Mouse (Mus musculus) ES-CJ7 (cell line): ENCODE results near the gene Frem3.

Experiments used
- DNase-seq: peaks from one replicate; pipeline ENCODE4 v3.0.0; 2011; ENCODE audit warnings: low read depth, low spot score

Gene Frem3

GRCm38 (mm10) chr8:80610549-80611440, at the start of gene Frem3:
Gene Frem3, plus strand, starts transcription at chr8:80611080.
- DNase-seq: peak; percentile 24

- DNase-seq: peak; percentile 47
These were observed 46.6 kb upstream of the Frem3 start for GRCm38 (mm10) chr8:80564205-80564839.

DNA sequence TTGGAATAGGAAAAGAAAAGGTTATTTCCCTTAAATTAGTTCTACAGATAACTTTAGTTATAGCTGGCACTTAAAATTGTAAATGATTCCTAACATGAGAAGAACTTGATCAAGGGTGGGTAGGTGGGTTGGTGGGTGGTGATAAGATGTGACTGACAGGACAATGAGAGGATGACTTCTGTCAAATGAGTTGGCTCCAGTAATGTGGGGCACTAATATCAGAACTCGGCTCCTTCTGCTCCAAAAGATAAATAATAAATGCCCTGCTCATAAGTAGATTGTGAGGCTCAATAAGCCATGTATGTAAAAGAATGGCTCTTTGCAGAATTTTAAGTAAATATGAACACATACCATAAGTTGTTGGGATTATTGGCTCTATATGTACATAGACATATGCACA, 43.4 kb upstream of the Frem3 start:
- no peak for DNase-seq

DNA sequence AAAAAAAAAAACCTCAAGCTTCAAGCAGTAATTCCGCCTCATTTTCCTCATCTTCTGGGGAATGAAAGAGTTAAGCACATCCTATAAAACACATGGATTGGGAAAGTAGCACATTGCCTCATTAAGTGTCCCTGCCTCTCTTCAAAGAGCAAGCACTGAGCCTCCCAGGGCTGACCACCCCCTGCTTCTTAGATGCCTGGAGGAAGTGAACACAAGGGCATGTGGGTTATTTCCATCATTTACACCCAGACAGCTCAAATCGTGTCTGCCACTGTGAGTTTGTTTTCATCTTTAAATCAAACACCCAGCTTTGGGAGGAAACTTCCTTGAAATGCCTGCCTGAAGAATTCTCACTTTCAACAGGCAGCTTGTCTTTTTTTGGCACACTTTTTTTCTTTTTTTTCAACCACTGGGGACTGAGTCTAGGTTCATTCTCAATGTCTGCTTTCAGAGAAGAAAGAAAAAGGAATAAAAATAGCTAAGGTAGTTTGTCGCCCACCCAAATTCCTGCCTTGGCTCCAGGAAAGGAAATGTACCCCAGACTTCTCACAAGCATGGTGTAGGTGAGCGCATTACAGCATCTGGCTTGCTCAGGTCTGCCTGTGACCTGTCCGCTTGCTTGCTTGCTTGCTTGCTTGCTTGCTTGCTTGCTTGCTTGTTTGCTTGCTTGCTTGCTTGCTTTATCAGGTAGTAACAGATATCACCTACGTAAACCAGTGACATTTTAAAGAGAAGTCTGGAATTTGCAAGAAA, 42.5 kb upstream of the Frem3 start:
- DNase-seq: no peak

DNA sequence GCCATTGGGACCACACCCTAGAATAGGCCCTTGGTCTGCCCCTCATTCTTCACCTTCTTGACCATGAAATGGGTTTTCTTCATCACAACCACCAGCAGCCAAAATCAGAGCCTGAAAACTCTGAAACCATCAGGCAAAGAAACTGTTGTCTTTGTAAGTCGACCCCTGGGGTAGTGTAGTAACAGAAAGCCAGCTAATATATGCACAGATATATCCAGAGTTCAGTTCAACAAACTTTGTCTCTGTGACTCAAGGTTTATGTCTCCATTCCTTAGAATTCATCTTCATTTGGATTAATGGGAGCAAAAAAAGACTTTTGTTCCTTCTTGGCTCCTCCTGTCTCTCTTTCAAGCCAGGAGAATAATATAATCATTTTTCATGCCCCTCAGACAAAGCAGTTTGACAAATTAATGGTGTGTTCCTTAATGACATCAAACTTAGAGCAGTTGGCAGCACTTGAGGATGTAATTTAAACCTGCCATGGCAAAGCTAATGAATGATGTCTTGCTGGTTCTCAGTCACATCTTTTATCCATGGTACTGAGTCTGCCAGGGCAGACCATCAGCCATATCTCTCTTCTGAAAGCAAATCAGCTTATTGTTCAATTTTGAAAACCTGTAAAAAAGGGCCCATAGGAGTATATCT, 38.3 kb upstream of the Frem3 start:
- no peak for DNase-seq

DNA sequence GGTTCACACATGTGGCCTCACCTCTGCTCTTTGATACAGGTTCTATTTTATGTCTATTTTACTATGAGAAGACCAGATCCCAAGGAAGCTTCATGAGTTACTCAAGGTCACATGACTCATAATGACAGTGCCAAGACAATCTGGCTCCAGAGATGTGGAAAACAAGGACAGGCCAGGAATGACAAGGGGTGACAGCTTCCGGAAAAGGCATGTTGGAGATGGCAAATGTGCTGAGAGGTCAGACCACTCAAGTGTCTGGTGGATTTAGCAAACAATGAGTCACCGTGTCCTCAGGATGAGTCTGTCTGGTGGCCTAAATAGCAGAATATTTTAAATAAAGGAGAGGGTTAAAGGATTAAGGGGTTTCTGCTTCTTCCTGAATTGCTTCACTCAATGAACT, 33.8 kb upstream of the Frem3 start:
- DNase-seq: no peak

- no peak for DNase-seq
These were observed 31.8 kb upstream of the Frem3 start for GRCm38 (mm10) chr8:80579038-80579437.

GRCm38 (mm10) chr8:80592626-80593025, 18.3 kb upstream of the Frem3 start:
- no peak for DNase-seq

GRCm38 (mm10) chr8:80600600-80601170, 10.2 kb upstream of the Frem3 start:
- DNase-seq: no peak

GRCm38 (mm10) chr8:80601886-80602285, 9.0 kb upstream of the Frem3 start:
- no peak for DNase-seq

GRCm38 (mm10) chr8:80607082-80607481, 3.8 kb upstream of the Frem3 start:
- no peak for DNase-seq

GRCm38 (mm10) chr8:80611441-80611751, 516 bp downstream of the Frem3 start:
- peak; percentile 38 for DNase-seq

- DNase-seq: no peak
These were observed 8.9 kb downstream of the Frem3 start for GRCm38 (mm10) chr8:80619787-80620186.

DNA sequence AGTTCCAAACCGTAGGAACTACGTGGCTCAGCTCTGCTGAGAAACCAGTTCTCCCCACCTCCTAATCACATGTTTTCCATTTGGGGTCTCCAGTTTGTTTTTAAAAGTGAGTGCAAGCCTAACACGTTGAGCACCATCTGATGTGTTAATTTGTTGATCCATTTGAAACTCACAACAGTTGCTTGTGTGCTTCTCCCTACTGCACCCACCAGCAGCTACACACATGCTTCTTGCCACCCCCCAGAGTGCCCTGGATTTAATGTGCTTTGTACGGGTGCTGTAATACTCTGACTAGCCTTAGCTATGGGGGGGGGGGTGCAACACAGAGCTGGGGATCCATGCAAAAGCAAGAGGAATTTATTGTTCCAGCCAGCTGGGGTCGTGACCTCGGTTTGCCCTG, 36.5 kb downstream of the Frem3 start:
- no peak for DNase-seq

- no peak for DNase-seq
These were observed 46.8 kb downstream of the Frem3 start for GRCm38 (mm10) chr8:80657639-80658038.

GRCm38 (mm10) chr8:80661055-80661454, 50.2 kb downstream of the Frem3 start:
- DNase-seq: no peak

DNA sequence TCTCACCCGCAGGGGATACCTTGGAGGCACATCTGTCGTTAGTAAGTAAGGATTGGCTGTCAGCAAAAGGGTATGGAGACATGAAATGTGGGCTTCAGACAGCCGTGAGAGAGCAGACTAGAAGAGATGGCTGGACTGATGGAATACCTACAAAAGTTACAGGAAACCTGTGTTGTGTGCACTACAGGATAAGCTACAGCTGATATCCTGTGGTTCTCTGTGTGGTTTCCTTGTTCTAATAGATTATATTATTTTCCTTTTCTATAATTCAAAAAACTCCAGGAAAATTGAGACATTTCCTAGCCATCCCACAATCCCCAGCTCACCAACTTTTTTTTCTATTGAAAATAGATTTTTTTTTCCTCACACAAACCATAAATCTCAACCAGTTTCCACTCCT, 52.6 kb downstream of the Frem3 start:
- no peak for DNase-seq

DNA sequence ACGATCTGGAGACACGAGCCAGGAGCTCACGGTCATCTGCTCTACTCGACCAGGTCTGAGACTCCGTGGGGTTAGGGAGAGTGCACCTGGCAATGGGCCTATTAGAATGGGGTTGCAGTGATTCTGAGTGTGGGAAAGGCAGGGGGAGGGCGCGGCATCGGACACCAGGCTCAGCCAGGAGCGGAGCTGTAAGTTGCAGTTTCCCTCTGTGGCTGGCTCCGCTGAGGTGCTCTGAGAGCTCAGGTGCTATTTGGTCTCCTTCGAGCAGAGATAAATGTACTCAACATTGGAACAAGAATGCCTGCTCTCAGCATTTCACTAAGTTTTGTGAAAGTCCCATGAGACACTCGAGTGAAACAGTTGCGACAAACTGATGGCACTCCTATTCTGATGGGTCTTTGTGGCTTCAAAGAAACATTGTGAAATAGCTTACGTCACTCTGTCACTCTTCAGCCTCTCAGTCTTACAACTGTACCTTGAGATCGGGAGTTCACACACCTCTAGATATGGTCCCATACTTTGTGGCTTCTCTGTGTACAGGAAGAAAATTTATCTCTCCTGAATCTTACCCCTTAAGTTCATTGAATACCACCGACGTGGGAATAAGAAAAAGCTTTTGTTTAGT, 58.5 kb downstream of the Frem3 start:
- no peak for DNase-seq

- no peak for DNase-seq
These were observed 71.7 kb downstream of the Frem3 start for GRCm38 (mm10) chr8:80682594-80682993.

GRCm38 (mm10) chr8:80683756-80684335, 73.0 kb downstream of the Frem3 start:
- no peak for DNase-seq

DNA sequence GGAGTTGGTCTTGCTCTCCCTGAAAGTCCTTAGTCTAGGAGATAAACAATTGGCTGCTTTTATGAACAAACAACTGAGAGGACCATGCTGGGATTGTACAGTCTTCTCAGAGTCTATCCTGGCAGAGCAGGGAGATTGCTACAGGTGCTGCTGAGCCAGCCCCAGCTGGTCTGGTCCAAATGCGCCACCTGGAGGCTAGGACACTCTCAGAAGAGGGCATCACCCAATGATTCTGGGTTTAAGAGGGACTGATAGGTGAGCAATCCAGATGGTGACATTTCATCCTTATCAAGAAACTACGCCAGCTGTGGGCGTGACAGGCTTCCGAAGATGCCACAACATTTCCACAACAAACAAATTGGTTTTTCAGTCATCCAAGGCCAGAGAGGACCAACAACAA, 77.3 kb downstream of the Frem3 start:
- DNase-seq: peak; percentile 75
